Mouse (Mus musculus) frontal cortex, postnatal 10 days (tissue): ENCODE measurements at regions not wholly inside any gene's neighbourhood (a gene's known extent, or its start where the extent isn't known, plus 50 kb on each side); places are given as distances from the start of the nearest gene placed in this dataset.

Experiments used
- DNase-seq, 2 experiments: peaks; one replicate each; pipeline ENCODE4 v3.0.0; 2022; ENCODE audit warnings: low spot score in 2 of 2, mixed read lengths in 1 of 2

DNA sequence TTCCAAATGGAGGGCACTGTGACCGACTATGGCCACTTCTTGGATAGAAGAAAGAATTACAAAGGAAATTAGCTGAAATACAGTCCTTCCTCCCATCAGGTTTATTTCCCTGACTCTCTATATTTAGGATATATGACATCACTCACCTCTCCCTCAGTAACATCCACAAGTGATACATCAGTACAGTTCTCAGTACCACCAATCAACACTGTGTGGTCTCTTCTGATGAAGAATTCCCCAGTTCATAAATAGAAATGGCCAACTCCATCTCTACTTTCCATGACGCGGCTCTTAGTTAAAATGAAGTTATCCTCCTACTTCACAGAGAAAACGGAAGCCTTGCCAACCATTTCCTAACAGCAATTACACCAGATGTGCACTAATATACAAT lies 208.3 kb upstream of the Dio2 start:
- no peak for DNase-seq

DNA sequence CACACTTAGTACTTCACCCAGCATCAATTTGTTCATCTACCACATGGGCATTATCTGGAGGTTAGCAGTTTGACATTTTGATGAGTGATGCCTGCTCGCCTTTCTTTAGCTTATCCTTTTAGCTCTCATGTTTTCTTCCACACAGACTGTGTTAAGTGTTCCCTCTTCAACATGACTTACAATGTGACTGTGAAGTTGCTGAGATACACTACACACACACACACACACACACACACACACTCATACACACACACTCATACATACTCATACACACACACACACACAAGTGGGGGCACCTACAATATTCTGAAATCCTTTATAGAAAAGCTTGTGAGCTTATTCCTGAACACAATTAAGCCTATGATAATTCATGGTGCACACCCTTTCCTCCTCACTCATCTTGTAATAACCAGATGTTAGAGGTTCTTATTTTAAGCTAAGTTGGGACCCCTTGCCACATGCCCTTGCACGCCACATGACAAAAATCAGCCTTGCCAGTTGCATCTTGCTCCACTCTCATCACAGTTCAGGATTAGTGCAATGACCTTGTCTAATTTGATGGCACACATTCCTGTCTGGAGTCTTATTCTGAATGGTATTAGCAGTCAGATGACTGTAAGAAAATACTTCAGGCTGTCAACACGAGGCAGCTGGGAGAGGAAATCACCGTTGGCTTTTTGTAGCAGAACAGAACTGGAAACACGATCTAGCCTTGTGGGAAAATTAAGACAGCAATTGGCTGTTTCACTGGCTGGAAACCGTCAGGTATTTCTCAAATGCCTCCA lies 207.7 kb upstream of the Dio2 start:
- DNase-seq = no peak

- DNase-seq = no peak
These were observed 194.4 kb upstream of the Dio2 start for GRCm38 (mm10) chr12:90932684-90933083.

- DNase-seq = no peak
These were observed 194.0 kb upstream of the Dio2 start for GRCm38 (mm10) chr12:90932201-90932600.

GRCm38 (mm10) chr12:90930091-90930715 lies 192.0 kb upstream of the Dio2 start:
- no peak for DNase-seq

DNA sequence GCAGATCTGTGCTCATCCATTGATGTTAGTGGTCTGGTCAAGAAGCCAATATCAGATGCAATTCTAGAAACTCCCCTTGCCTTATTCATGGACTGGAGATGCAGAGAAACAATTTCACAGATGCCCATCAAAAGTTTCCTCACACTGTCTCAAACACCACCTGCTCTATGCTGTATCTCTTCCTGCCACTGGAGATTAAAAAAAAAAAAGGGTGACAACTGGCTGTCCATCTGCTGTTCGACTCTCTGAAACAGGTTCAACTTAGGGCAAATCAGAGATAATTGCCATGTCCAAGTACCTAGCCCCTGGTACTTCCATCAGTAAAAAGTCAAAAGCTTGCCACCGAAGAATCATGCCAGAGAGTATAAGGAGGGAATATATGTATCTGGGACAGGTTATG lies 185.4 kb upstream of the Dio2 start:
- no peak for DNase-seq

GRCm38 (mm10) chr12:90923148-90923547 lies 184.9 kb upstream of the Dio2 start:
- no peak for DNase-seq

- DNase-seq = no peak
These were observed 183.0 kb upstream of the Dio2 start for GRCm38 (mm10) chr12:90921227-90921626.

- peak; percentile 60 to 85 for DNase-seq
These were observed 177.9 kb upstream of the Dio2 start for GRCm38 (mm10) chr12:90915929-90916713.

GRCm38 (mm10) chr12:90903991-90904390 lies 165.8 kb upstream of the Dio2 start:
- DNase-seq = no peak

DNA sequence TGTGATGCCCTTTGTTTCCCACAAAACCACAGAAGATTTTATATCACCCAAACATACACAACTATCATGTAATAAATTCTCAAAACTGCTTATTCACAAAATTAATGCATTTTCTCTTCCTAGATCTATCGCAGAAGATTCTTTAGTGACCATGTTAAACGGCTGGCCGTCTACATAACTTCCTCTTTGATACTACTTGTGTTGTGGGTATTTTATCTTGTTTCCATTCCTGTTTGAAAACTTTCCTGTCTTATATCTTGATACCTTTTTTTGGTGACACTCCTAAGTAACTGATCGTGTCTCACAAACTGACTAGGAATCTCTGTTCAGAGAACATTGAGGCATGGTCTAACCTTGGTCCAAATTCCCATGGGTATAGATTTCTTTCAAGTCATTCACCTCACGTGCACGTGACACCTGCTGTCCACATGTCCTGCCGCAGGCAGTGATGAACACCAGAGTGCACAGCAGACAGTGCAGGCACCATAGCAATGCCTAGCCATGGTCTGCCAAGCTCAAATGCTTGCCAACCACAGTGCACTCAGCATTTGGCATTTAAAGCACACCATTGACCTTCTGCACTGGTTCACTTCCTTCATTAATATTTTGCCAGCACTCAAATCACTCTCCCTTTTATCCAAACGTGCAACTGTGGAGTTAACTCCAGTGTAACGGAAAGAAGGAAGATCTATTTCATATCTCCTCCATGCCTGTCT lies 155.6 kb upstream of the Dio2 start:
- DNase-seq = no peak

GRCm38 (mm10) chr12:90876230-90877005 lies 138.2 kb upstream of the Dio2 start:
- no peak for DNase-seq

GRCm38 (mm10) chr12:90874840-90875239 lies 136.6 kb upstream of the Dio2 start:
- no peak for DNase-seq

DNA sequence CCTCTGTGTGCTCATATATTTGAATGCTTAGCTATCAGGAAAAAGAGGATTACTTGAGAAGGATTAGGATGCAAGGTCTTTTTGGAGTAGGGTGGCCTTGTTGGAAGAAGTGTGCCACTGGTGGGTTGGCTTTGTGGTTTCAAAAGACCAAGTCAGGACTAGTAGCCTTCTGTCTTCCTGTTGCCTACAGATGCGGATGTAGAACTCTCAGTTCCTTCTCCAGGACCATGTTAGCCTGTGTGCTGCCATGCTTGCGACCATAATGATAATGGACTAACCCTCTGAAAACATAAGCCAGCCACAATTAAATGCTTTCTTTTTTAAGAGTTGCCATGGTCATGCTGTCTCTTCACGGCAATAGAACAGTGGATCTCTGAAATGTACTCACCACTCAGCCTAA lies 135.7 kb upstream of the Dio2 start:
- DNase-seq = no peak

DNA sequence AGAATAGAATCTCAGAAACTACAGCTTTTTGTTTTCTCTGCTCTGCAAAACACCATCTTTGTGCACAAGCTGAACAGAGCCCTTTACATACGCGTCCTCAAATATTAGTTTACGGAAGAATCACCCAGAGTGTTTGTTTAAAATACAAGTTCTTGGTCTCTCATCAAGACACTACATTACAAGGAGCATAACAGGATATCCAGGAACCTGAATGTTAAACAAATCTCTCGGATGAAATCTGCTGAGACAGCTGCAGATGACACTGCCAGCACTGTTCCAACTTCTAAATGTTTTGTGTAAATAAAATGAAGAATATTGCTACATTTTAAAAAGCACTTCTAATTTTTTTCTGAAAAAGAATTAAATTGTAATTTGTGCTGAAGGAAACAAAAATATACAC lies 128.4 kb upstream of the Dio2 start:
- no peak for DNase-seq

GRCm38 (mm10) chr12:90862632-90863031 lies 124.4 kb upstream of the Dio2 start:
- no peak for DNase-seq

GRCm38 (mm10) chr12:90857746-90858145 lies 119.5 kb upstream of the Dio2 start:
- no peak for DNase-seq

- DNase-seq = no peak
These were observed 72.4 kb upstream of the Dio2 start for GRCm38 (mm10) chr12:90810666-90811065.

DNA sequence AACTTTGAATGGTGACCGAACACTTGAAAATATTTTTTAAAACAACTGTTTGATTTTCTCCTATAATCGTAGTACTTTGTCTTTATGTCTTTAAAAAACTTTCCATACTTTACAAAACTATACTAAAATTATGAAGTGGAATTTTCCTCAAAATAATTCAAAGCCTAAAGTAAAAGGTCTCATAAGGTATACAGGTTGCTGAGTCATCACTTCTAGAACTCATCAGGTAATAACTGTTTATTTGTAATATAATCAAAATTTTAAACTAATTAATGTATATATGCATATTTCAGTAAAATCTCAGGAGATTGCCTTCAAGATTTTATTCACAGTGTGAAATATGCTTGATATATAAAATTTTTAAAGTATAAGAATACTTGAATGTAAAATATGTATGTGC lies 52.3 kb upstream of the Dio2 start:
- DNase-seq = no peak
